Mouse (Mus musculus) midbrain, embryonic 11.5 days (tissue): ENCODE measurements around the gene D630003M21Rik. TPM values are rescaled to one million over a fixed set of nuclear protein-coding genes. Genes with fewer than 3 reads are reported as not detected.

Source experiments
- ATAC-seq: fragments of 200-750 bp; cut with Nextera tagmentation; 2 replicates; pipeline ENCODE4 v1.8.0; 2017; ENCODE audit warnings: moderate TSS enrichment, moderate library complexity; ENCODE audit not compliant: low FRiP score
- DNase-seq: peaks from one replicate; pipeline ENCODE4 v3.0.0; 2015; ENCODE audit warnings: low spot score; ENCODE audit errors: missing footprints
- H3K27ac ChIP-seq: fragments of 300-500 bp; sonication (generic); 2 replicates; pipeline ENCODE4 v1.5.1; 2014; ENCODE audit warnings: low read depth, low read length
- H3K27me3 ChIP-seq: fragments of 300-500 bp; sonication (generic); 2 replicates; pipeline ENCODE4 v1.6.1; 2014; ENCODE audit warnings: mild to moderate bottlenecking, low read length, moderate library complexity, mixed read lengths; ENCODE audit not compliant: control insufficient read depth, insufficient read depth
- H3K36me3 ChIP-seq: fragments of 300-500 bp; sonication (generic); 2 replicates; pipeline ENCODE4 v1.6.1; 2014; ENCODE audit warnings: mild to moderate bottlenecking, low read length, moderate library complexity, mixed read lengths; ENCODE audit not compliant: control insufficient read depth, insufficient read depth
- H3K4me1 ChIP-seq: fragments of 300-500 bp; sonication (generic); 2 replicates; pipeline ENCODE4 v1.6.1; 2014; ENCODE audit warnings: low read length; ENCODE audit not compliant: control insufficient read depth, insufficient read depth
- H3K4me2 ChIP-seq: fragments of 300-500 bp; sonication (generic); 2 replicates; pipeline ENCODE4 v1.6.1; 2014; ENCODE audit warnings: mild to moderate bottlenecking, moderate library complexity
- H3K4me3 ChIP-seq: fragments of 300-500 bp; sonication (generic); 2 replicates; pipeline ENCODE4 v1.5.1; 2014; ENCODE audit warnings: low read depth, low read length
- H3K9ac ChIP-seq: fragments of 300-500 bp; sonication (generic); 2 replicates; pipeline ENCODE4 v1.6.1; 2014; ENCODE audit warnings: low read length
- H3K9me3 ChIP-seq: fragments of 300-500 bp; sonication (generic); 2 replicates; pipeline ENCODE4 v1.6.1; 2016; ENCODE audit warnings: low read length; ENCODE audit not compliant: control insufficient read depth
- WGBS: fragments of 180-500 bp; shearing (Covaris S2); extraction: QIAGEN DNeasy Blood & Tissue Kit; methylation state at CpG from one replicate; pipeline ENCODE4 v1.1.7; 2014; 5-methylcytosine and 5-hydroxymethylcytosine counted together
- polyA plus RNA-seq: library from polyadenylated mRNA; unstranded; fragments of >200 nt; fragmentation: Nextera tagmentation; extraction: Ambion mirVana; gene quantifications from 2 replicates; pipeline ENCODE4 v1.2.1, GENCODE M21; 2014

The D630003M21Rik gene
- polyA plus RNA-seq, 1 experiment from 2014 or later, result 0.92 TPM

DNA sequence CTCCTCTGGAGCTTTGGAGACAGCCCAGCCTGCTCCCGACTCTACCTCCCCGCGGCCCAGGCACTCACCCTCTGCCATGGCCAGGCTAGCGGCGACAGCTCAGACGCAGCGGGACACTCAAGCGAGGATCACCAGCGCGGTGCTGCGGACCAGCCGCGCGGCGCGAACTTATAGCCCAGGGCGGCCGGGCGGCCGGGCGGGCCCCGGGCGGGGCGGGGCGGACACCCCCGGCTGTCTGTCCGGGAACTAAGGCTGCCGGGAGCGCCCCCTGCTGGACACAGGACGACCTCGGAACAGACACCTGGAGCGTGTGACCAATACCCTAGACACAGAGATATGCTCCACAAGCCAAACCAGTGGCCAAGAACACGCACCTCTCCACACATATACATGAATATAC lies 82.8 kb downstream of the D630003M21Rik start, which contains the start of gene Tgm2:
TSS of gene Tgm2 (minus strand) at position 214 of the 400 bp plus-strand sequence.
- DNase-seq (peak; percentile 97), ATAC-seq (peak; percentile 71)
- H3K27me3 ChIP-seq, result no peaks in the 10 kb centered on the region; the same call in 1 of the 2 replicates
- H3K9me3 ChIP-seq, result no peaks in the 10 kb centered on the region
- no peaks in the 10 kb centered on the region for H3K36me3 ChIP-seq
- H3K4me3 ChIP-seq, result peak within 1 kb of the TSS; percentile 31
- peaks cover 2% of the 10 kb centered on the region for H3K4me1 ChIP-seq
- under 1% methylated on average over 31 of the region's 33 CpGs for WGBS
- H3K9ac ChIP-seq, result peak within 1 kb of the TSS; percentile 51
- H3K27ac ChIP-seq, result no peak within 1 kb of the TSS
- peak within 1 kb of the TSS; percentile 53 for H3K4me2 ChIP-seq

DNA sequence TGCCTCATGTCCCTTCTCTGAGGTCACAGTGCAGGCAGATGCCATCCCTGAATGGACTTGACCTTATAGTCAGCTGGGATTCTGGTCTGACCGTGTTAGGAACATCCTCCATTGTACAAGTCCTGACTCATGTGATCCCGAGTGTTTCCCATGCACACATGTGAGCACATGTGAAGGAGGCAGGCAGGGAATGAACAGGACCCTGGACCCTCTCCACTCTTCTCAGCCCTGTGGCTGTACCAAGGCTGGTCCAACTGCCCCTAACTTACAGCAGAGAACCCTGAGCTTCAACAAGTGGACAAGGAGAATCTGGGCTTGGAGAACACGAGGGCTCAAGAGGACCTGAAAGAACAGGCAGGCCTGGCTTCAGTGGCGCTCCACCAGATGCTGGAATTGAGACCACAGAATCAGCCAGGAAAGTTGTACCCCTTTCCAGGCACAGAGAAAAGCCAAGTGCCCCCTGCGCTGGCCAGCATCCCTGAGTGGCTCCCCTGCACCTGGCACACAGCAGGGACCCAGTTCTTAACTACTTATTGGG lies 83.4 kb downstream of the D630003M21Rik start:
- H3K4me1 ChIP-seq, result peaks cover 2% of the 10 kb centered on the region
- ATAC-seq, result no peak
- DNase-seq, result no peak
- no peaks in the 10 kb centered on the region; the same call in 1 of the 2 replicates for H3K27me3 ChIP-seq
- H3K36me3 ChIP-seq, result no peaks in the 10 kb centered on the region
- H3K9me3 ChIP-seq, result no peaks in the 10 kb centered on the region
- WGBS, result 64% methylated on average over 5 of the region's 5 CpGs
- peak overlapping the region; percentile 31 for H3K4me3 ChIP-seq
- no peak overlapping the region for H3K27ac ChIP-seq
- peak overlapping the region; percentile 51 for H3K9ac ChIP-seq
- peak overlapping the region; percentile 53; the same call in 1 of the 2 replicates for H3K4me2 ChIP-seq

DNA sequence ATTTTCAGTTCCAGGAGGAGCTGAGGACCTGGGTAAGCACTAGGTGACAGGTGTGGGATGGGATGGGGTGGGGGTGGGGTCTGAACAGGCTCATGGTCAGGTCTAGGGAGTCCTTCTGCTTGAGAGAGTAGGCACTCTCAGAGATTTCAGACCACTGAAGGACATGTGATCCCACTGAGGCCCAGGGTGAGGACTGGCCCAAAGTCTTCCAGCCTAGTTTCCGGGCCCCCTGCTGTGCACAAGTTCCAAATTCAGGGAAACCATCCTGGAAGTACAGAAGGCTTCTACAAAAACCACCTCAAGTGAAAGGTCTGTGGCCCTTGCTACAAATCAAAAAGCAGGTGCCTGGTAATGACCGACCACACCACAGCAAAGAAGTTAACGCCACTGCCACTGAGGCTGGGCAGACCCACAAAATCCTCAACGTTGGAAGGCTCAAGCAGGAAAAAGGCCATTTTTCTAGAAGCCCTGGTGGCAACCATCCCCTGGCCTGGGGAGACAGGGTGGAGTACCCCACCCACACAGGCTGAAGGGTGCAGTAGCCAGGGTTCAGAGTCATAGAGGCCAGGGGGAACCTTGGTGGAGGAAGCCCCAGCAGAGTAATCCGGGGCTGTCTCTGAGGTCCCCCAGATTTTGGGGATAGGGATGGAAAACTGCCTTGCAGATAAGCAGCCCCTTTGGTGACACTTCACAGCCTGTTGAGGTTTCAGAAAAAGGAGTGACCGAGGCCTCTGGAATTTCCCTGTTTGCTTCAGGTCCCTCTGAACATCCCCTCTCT lies 84.1 kb downstream of the D630003M21Rik start:
- no peaks in the 10 kb centered on the region for H3K9me3 ChIP-seq
- H3K36me3 ChIP-seq, result no peaks in the 10 kb centered on the region
- H3K9ac ChIP-seq, result no peak overlapping the region
- no peak for ATAC-seq
- 86% methylated on average over 6 of the region's 6 CpGs for whole genome bisulfite sequencing
- no peak overlapping the region for H3K4me2 ChIP-seq
- DNase-seq, result no peak
- H3K27ac ChIP-seq, result no peak overlapping the region
- H3K4me3 ChIP-seq, result no peak overlapping the region
- H3K4me1 ChIP-seq, result peaks cover 2% of the 10 kb centered on the region
- H3K27me3 ChIP-seq, result no peaks in the 10 kb centered on the region; the same call in 1 of the 2 replicates

DNA sequence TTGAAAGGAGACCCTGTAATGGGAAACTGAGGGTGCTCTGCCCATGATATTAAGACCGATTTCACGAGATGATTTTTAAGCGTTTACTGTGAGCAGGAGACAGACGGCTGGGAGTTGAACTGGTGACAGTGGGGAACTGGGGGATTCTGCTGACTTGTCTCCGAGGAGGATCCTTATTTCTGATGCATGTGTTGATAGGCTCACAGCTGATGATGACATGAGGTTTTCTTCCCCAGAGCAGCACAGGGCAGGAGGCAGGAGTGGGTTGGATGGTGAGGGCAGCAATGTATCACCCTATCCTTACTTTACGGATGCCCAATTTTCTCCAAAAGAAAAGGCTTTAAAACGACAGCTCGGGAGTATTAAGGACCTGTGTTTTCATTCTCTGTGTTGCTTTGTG lies 84.8 kb downstream of the D630003M21Rik start:
- Histone ChIP-seq H3K36me3 (no peaks in the 10 kb centered on the region), H3K9me3 (no peaks in the 10 kb centered on the region), H3K4me3 (no peak overlapping the region), H3K4me2 (no peak overlapping the region), H3K4me1 (peaks cover 2% of the 10 kb centered on the region), H3K27ac (no peak overlapping the region), H3K9ac (no peak overlapping the region), H3K27me3 (no peaks in the 10 kb centered on the region; the same call in 1 of the 2 replicates)
- ATAC-seq, result no peak
- WGBS, result 46% methylated on average over 8 of the region's 8 CpGs
- no peak for DNase-seq

DNA sequence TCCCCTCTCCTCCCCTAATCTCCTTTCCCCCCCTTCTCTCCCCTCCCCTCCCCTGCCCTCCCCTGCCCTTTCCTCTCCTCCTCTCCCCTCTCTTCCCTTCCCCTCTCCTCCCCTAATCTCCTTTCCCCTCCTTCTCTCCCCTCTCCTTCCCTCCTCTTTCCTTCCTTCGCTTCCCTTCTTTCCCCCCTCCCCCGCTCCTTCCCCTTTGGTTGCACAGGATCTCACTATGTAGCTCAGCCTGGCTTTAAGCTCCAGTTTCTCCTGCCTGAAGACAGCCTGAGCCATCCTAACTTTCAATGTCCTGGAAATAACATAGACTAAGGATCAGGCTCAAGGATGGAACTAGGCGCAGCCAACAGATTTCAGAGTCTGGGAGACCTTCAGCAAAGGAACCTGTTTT lies 85.2 kb downstream of the D630003M21Rik start:
- Histone ChIP-seq H3K9ac (no peak overlapping the region), H3K27ac (no peak overlapping the region), H3K4me2 (no peak overlapping the region), H3K4me1 (peaks cover 2% of the 10 kb centered on the region), H3K4me3 (no peak overlapping the region), H3K9me3 (no peaks in the 10 kb centered on the region), H3K36me3 (no peaks in the 10 kb centered on the region), H3K27me3 (no peaks in the 10 kb centered on the region; the same call in 1 of the 2 replicates)
- ATAC-seq (no peak), DNase-seq (no peak)
- WGBS, result 50% methylated on average over 3 of the region's 3 CpGs

DNA sequence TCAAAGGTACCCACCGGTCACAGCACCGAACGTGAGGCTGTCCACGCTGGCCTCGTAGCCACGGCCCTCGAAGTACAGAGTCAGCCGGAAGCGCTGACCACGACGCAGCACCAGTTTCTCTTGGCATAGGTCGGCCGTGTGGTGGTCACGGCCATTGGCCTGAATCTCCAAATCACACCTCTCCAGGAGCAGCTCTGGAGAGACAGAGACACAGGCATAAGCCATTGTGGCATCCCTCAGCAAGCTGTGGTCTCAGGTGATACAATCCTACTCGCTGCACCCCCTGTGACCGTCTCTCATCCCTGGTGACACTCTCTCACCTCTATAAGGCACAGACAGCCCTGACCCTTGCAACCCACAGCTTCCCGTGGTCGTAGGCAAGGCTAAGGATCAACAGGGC lies 86.0 kb downstream of the D630003M21Rik start:
- Histone ChIP-seq H3K27ac (no peak overlapping the region), H3K4me1 (peaks cover 2% of the 10 kb centered on the region), H3K27me3 (no peaks in the 10 kb centered on the region; the same call in 1 of the 2 replicates), H3K4me3 (no peak overlapping the region), H3K36me3 (no peaks in the 10 kb centered on the region), H3K4me2 (no peak overlapping the region), H3K9ac (no peak overlapping the region), H3K9me3 (no peaks in the 10 kb centered on the region)
- no peak for ATAC-seq
- WGBS, result 81% methylated on average over 18 of the region's 18 CpGs
- no peak for DNase-seq

DNA sequence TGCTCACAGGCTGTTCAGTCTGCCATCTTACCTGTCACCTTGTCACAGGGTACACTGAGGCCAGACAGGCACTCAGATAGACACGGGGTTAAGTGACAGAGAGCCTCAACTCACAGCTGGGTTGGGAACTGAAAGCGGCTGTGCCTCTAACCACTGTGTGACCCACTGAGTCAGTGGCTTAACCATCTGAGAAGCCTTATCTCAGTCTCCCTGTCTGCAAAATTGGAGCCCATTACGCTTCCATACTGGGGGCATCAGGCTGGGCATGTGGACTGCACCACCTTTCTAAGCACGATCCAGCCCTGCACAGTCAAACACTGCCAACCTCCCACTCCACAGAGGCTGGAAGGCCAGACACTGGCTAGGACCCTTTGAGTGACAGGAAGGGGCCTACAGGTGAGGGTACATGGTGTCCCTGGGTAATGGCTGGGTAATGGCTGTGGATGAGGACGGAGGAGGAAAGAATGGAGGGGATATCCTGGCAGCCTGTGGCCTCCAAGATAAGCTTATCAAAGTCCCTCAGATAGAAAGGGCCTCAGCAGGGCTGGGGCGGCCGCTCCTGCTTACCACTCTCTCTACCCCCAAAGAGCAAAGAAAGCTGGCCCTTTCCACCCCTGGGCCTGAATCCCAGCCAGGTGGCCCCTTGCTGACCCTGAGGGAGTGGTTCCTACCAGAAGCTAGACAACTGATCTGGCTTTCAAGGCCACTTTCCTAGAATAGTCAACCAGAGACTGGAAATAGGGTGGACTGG lies 87.2 kb downstream of the D630003M21Rik start:
- Histone ChIP-seq H3K4me2 (no peak overlapping the region), H3K27ac (no peak overlapping the region), H3K4me3 (no peak overlapping the region), H3K9ac (no peak overlapping the region), H3K4me1 (peaks cover 2% of the 10 kb centered on the region), H3K27me3 (no peaks in the 10 kb centered on the region; the same call in 1 of the 2 replicates), H3K9me3 (no peaks in the 10 kb centered on the region), H3K36me3 (no peaks in the 10 kb centered on the region)
- WGBS, result 90% methylated on average over 7 of the region's 7 CpGs
- no peak for DNase-seq
- no peak for ATAC-seq

DNA sequence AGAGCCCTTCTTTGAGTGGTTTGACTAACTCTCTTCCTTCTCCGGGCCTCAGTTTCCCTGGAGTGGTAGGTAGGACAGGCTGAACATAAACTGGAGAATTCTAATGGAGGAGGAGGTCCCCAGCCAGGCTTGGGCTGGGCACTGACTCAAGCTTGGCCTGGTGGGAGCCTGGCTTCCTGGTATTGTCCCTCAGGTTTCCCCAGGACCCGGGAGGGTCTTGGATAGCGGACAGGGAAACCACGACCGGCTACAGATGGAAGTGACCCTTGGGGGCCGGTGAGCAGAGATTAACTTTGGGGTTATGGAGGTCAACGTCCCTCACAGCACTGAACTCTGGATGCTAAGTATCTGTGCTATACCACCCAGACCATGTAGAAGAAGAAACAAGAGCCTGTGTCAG lies 87.8 kb downstream of the D630003M21Rik start:
- ATAC-seq (no peak), DNase-seq (no peak)
- no peak overlapping the region for H3K4me2 ChIP-seq
- H3K4me3 ChIP-seq, result no peak overlapping the region
- H3K27ac ChIP-seq, result no peak overlapping the region
- H3K4me1 ChIP-seq, result peaks cover 2% of the 10 kb centered on the region
- 79% methylated on average over 7 of the region's 7 CpGs for WGBS
- no peak overlapping the region for H3K9ac ChIP-seq
- no peaks in the 10 kb centered on the region; the same call in 1 of the 2 replicates for H3K27me3 ChIP-seq
- H3K36me3 ChIP-seq, result no peaks in the 10 kb centered on the region
- H3K9me3 ChIP-seq, result no peaks in the 10 kb centered on the region

DNA sequence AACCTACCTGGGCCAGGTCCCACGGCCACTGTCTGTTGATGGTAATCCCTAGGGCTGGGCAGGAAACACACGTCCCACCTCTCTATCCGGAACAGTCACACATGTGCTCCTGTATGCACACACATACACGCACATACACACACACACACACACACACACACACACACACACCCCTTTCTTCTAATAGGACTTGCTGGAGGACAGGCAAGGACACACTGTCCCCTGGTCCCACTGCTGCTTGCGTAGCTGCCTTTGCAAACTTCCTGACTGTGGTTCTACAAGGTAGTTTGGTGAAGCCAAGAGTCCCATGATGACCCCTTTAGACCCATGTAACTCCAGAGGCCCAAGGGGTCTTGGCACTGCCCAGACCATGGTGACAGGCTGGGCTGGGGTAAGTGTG lies 88.4 kb downstream of the D630003M21Rik start:
- no peaks in the 10 kb centered on the region for H3K36me3 ChIP-seq
- H3K4me1 ChIP-seq, result peaks cover 2% of the 10 kb centered on the region
- no peak overlapping the region for H3K27ac ChIP-seq
- WGBS, result 88% methylated on average over 5 of the region's 5 CpGs
- H3K4me2 ChIP-seq, result no peak overlapping the region
- ATAC-seq, result no peak
- H3K9ac ChIP-seq, result no peak overlapping the region
- H3K9me3 ChIP-seq, result no peaks in the 10 kb centered on the region
- H3K4me3 ChIP-seq, result no peak overlapping the region
- DNase-seq, result no peak
- H3K27me3 ChIP-seq, result no peaks in the 10 kb centered on the region; the same call in 1 of the 2 replicates
